Mouse (Mus musculus): ENCODE data around the gene Itgb7.
A peak's percentile ranks its signal among the peaks of the same experiment; 100 is the strongest.

Gene Itgb7

GRCm38 (mm10) chr15:102231748-102232147 lies at the start of gene Itgb7:
Itgb7 (minus strand) TSS chr15:102231944.
- DNase-seq (ENCODE audit: low read depth, low spot score) = no peak

- no peak for DNase-seq (ENCODE audit: low read depth, low spot score)
Measured at GRCm38 (mm10) chr15:102280623-102281022, 48.9 kb upstream of the Itgb7 start.

- DNase-seq (ENCODE audit: low read depth, low spot score) = no peak
Measured at GRCm38 (mm10) chr15:102279783-102280520, 48.2 kb upstream of the Itgb7 start.

GRCm38 (mm10) chr15:102279092-102279782 lies 47.5 kb upstream of the Itgb7 start, which contains the start of gene Mfsd5:
Mfsd5 (plus strand) TSS chr15:102279454.
- DNase-seq (ENCODE audit: low read depth, low spot score) = peak; percentile 84

GRCm38 (mm10) chr15:102278726-102279091 lies 47.0 kb upstream of the Itgb7 start:
- DNase-seq (ENCODE audit: low read depth, low spot score) = no peak

GRCm38 (mm10) chr15:102273982-102274716 lies 42.4 kb upstream of the Itgb7 start:
- DNase-seq (ENCODE audit: low read depth, low spot score) = no peak

GRCm38 (mm10) chr15:102271441-102271840 lies 39.7 kb upstream of the Itgb7 start:
- DNase-seq (ENCODE audit: low read depth, low spot score) = no peak

GRCm38 (mm10) chr15:102270274-102270960 lies 38.7 kb upstream of the Itgb7 start, which contains the start of gene Gm9918:
Gm9918 (plus strand) TSS chr15:102270563.
- DNase-seq (ENCODE audit: low read depth, low spot score) = no peak

GRCm38 (mm10) chr15:102265548-102265947 lies 33.8 kb upstream of the Itgb7 start:
- no peak for DNase-seq (ENCODE audit: low read depth, low spot score)

GRCm38 (mm10) chr15:102263037-102263436 lies 31.3 kb upstream of the Itgb7 start:
- no peak for DNase-seq (ENCODE audit: low read depth, low spot score)

- DNase-seq (ENCODE audit: low read depth, low spot score) = no peak
Measured at GRCm38 (mm10) chr15:102262582-102262981, 30.8 kb upstream of the Itgb7 start.

- no peak for DNase-seq (ENCODE audit: low read depth, low spot score)
Measured at GRCm38 (mm10) chr15:102258581-102259253, 27.0 kb upstream of the Itgb7 start.

GRCm38 (mm10) chr15:102258076-102258470 lies 26.3 kb upstream of the Itgb7 start:
- no peak for DNase-seq (ENCODE audit: low read depth, low spot score)

GRCm38 (mm10) chr15:102257202-102258075 lies 25.7 kb upstream of the Itgb7 start, which contains the start of gene Rarg:
Rarg (minus strand) TSS chr15:102257517.
- DNase-seq (ENCODE audit: low read depth, low spot score) = no peak

GRCm38 (mm10) chr15:102256431-102257201 lies 24.9 kb upstream of the Itgb7 start:
- DNase-seq (ENCODE audit: low read depth, low spot score) = no peak

- no peak for DNase-seq (ENCODE audit: low read depth, low spot score)
Measured at GRCm38 (mm10) chr15:102255547-102256255, 24.0 kb upstream of the Itgb7 start.

GRCm38 (mm10) chr15:102250521-102250920 lies 18.8 kb upstream of the Itgb7 start:
- no peak for DNase-seq (ENCODE audit: low read depth, low spot score)

GRCm38 (mm10) chr15:102249967-102250366 lies 18.2 kb upstream of the Itgb7 start:
- no peak for DNase-seq (ENCODE audit: low read depth, low spot score)

GRCm38 (mm10) chr15:102249251-102249691 lies 17.5 kb upstream of the Itgb7 start:
- no peak for DNase-seq (ENCODE audit: low read depth, low spot score)

All from retina, postnatal 7 days (tissue).